Mouse (Mus musculus) gastrocnemius, adult 8-10 months (tissue): ENCODE measurements around the gene Ptges3. TPM values are rescaled to one million over a fixed set of nuclear protein-coding genes. Genes with fewer than 3 reads are reported as not detected.
A peak's percentile ranks its signal among the peaks of the same experiment; 100 is the strongest.
"Not testable (repeated sequence)": the region's sequence is repeated elsewhere in the genome, so short reads cannot be mapped to it uniquely, and the experiment has no call there.

ENCODE experiments used
- DNase-seq, 2 experiments: peaks; one replicate each; pipeline ENCODE4 v3.0.0; 2022; ENCODE audit warnings: low spot score in 2 of 2
- total RNA-seq, 4 experiments: library from RNA; stranded (reverse); gene quantifications; 2 replicates each; pipeline ENCODE4 v1.2.4; 2022

The Ptges3 gene
- total RNA-seq, 4 experiments from 2014 or later, result 70.5 to 81.9 (median 74.5) TPM

GRCm38 (mm10) chr10:128059207-128059981, 640 bp downstream of the Ptges3 start:
- peak; percentile 27 to 30 for DNase-seq

- DNase-seq, result no peak
Observed at GRCm38 (mm10) chr10:128061109-128061508, 2.4 kb downstream of the Ptges3 start.

- no peak for DNase-seq
Observed at GRCm38 (mm10) chr10:128062221-128062989, 3.7 kb downstream of the Ptges3 start.

- no peak for DNase-seq
Observed at GRCm38 (mm10) chr10:128066072-128066471, 7.3 kb downstream of the Ptges3 start.

- no peak for DNase-seq
Observed at GRCm38 (mm10) chr10:128069201-128069600, 10.4 kb downstream of the Ptges3 start.

- DNase-seq, result not testable (repeated sequence)
Observed at GRCm38 (mm10) chr10:128070432-128070831, 11.7 kb downstream of the Ptges3 start.

GRCm38 (mm10) chr10:128078269-128078668, 19.5 kb downstream of the Ptges3 start:
- not testable (repeated sequence) for DNase-seq

GRCm38 (mm10) chr10:128080496-128080895, 21.7 kb downstream of the Ptges3 start:
- no peak for DNase-seq

GRCm38 (mm10) chr10:128081807-128082476, 23.2 kb downstream of the Ptges3 start:
- DNase-seq, result no peak

- DNase-seq, result no peak
Observed at GRCm38 (mm10) chr10:128082477-128082808, 23.7 kb downstream of the Ptges3 start.

- DNase-seq, result peak; percentile 95 to 97
Observed at GRCm38 (mm10) chr10:128082880-128083421, 24.2 kb downstream of the Ptges3 start, which contains the start of gene Atp5b. TSS of gene Atp5b (plus strand) at chr10:128083273.

- peak in 1 of 2 experiments; percentile 22 for DNase-seq
Observed at GRCm38 (mm10) chr10:128083688-128084087, 24.9 kb downstream of the Ptges3 start.

- DNase-seq, result no peak
Observed at GRCm38 (mm10) chr10:128084160-128084559, 25.4 kb downstream of the Ptges3 start.

- no peak for DNase-seq
Observed at GRCm38 (mm10) chr10:128086391-128086790, 27.6 kb downstream of the Ptges3 start.

- not testable (repeated sequence) for DNase-seq
Observed at GRCm38 (mm10) chr10:128087216-128087615, 28.5 kb downstream of the Ptges3 start.

- no peak for DNase-seq
Observed at GRCm38 (mm10) chr10:128088181-128088580, 29.4 kb downstream of the Ptges3 start.

- no peak for DNase-seq
Observed at GRCm38 (mm10) chr10:128089842-128090241, 31.1 kb downstream of the Ptges3 start.

GRCm38 (mm10) chr10:128090651-128091563, 32.2 kb downstream of the Ptges3 start:
- DNase-seq, result peak; percentile 90 to 94

- peak; percentile 23 to 32 for DNase-seq
Observed at GRCm38 (mm10) chr10:128091564-128092505, 33.1 kb downstream of the Ptges3 start, which contains the start of gene Baz2a. TSS of gene Baz2a (plus strand) at chr10:128091577.
